Mouse (Mus musculus): ENCODE measurements around the gene Gm614. TPM values are rescaled to one million over a fixed set of nuclear protein-coding genes. Genes with fewer than 3 reads are reported as not detected.

Gene Gm614
- polyA plus RNA-seq (2014; fragmentation: Illumina TruSeq; extraction: RNeasy Lipid Tissue Mini Kit (QIAGEN cat#74804); ENCODE audit: low read depth, low replicate concordance) = not detected

GRCm38 (mm10) chrX:101263892-101264291 is at the start of gene Gm614:
TSS of gene Gm614 (minus strand) at chrX:101263992.

DNA sequence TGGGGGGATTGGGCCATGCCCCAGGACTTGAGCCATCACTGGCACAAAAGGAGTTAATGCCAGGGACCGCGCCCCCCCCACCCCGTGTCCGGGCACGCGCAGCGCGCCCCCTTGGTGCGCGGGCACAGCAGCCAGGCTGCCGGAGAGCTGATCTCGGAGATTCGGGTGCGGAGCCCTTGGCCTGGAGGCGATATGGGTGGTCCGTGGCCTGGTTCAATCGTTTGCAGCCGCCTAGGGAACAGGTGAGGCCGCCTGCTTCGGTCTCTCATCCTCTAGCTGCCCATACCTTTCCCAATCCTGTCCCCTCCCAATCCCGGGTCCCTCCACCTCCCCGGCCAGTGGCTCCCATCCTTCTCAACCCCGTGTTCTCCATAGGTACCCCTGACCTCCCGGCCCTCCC is 35.3 kb upstream of the Gm614 start, which contains the start of gene Nlgn3:
Gene Nlgn3 (plus strand): TSS at position 114 of the 400 bp plus-strand sequence.

DNA sequence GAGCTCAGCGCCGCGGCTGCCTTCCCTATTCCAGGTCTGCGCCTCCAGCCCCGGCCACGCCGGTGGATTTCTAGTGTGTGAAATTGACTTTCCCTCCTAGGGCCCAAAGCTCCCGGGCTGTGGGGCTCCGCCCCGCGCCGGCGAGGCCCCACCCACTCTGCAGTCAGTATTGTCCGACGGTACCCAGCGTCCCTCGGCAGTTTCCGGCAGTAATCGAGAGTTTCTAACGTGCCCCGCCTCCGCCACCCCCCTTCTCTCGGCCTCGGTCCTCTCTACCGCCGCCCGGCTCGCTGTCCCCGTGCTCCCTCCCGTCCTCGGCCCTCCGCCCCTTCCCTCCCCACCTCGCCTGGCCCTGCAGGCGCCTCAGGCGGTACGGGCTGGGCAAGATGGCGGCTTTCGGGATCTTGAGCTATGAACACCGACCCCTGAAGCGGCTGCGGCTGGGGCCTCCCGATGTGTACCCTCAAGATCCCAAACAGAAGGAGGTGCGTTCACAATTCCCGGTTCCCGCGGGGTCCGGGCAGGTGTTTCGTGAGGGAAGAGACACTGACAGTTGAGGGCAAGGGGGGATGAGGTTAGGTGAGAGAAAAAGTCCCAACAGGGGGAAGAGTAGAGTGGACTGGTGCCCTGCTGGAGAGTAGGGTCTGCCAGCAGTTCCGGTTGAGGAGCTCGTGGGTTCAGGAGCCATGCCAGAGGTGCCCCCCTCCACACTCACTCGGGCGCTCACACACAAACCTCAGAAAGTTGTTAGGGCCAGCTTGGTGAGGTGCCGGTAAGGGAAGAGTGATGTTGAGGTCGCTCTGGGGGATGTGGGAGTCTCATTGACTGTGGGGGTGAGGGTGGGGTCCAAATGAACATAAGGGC is 10.3 kb upstream of the Gm614 start, which contains the start of gene Med12:
Gene Med12 (plus strand): TSS at position 156 of the 864 bp plus-strand sequence.

GRCm38 (mm10) chrX:101268755-101269124 is 4.9 kb upstream of the Gm614 start, which contains the start of gene Gm20489:
TSS of gene Gm20489 (minus strand) at chrX:101269023.

GRCm38 (mm10) chrX:101268025-101268754 is 4.4 kb upstream of the Gm614 start, which contains the start of gene Il2rg:
TSS of gene Il2rg (minus strand) at chrX:101268255.

DNA sequence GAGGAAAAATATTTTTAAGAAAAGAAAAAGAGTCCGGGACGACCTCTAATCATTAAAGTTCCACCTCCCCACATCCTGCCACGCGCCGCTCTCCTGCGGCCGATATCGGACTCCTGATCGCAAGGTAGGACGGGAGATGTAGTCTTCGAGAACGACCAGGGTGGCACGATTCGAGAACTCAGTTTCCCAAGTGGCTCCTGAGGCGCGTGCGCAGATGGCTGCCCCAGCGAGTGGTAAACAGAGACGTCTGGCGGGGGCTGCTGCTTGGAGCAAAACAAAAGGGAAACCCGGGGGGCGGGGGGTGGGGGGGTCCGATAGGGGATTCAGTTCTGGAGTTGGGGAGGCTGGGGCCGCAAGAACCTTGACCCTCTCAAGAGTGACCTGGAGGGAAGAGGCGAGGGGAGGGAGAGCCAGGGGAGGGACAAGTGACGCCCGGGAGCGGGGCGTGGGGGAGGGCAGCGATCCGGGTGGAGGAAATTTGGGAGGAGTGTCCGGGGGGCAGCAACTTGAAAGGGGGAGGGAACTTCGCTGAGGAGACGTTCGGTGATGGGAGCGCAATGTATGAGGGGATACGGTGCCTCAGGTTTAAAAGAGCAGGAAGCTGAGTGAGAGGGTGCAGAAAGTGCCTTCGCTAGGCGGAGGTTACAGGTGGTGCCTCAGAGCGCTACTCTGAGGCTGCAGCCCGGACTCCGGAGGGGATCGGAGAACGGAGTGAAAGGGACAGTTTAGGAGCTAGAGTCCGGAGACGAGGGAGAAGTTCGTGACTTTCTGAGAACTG is 9.7 kb downstream of the Gm614 start, which contains the start of gene Foxo4:
Gene Foxo4 (plus strand): TSS at position 577 of the 778 bp plus-strand sequence.

GRCm38 (mm10) chrX:101221834-101222795 is 41.7 kb downstream of the Gm614 start, which contains the start of gene Snx12:
TSS of gene Snx12 (minus strand) at chrX:101222563.

Other genes starting within 250 kb of the Gm614 start
- not detected for gene Tex11, start 204.3 kb downstream of the Gm614 start, polyA plus RNA-seq (2014; fragmentation: Illumina TruSeq; extraction: RNeasy Lipid Tissue Mini Kit (QIAGEN cat#74804); ENCODE audit: low read depth, low replicate concordance)
- 0.41 TPM for gene Slc7a3, start 178.0 kb downstream of the Gm614 start, polyA plus RNA-seq (2014; fragmentation: Illumina TruSeq; extraction: RNeasy Lipid Tissue Mini Kit (QIAGEN cat#74804); ENCODE audit: low read depth, low replicate concordance)
- 27.7 TPM for gene Snx12, start 41.4 kb downstream of the Gm614 start, polyA plus RNA-seq (2014; fragmentation: Illumina TruSeq; extraction: RNeasy Lipid Tissue Mini Kit (QIAGEN cat#74804); ENCODE audit: low read depth, low replicate concordance)
- gene Foxo4, start 9.5 kb downstream of the Gm614 start, polyA plus RNA-seq (2014; fragmentation: Illumina TruSeq; extraction: RNeasy Lipid Tissue Mini Kit (QIAGEN cat#74804); ENCODE audit: low read depth, low replicate concordance) = 21.3 TPM
- 37.7 TPM for gene Il2rg, start 4.3 kb upstream of the Gm614 start, polyA plus RNA-seq (2014; fragmentation: Illumina TruSeq; extraction: RNeasy Lipid Tissue Mini Kit (QIAGEN cat#74804); ENCODE audit: low read depth, low replicate concordance)
- gene Gm20489, start 5.0 kb upstream of the Gm614 start, polyA plus RNA-seq (2014; fragmentation: Illumina TruSeq; extraction: RNeasy Lipid Tissue Mini Kit (QIAGEN cat#74804); ENCODE audit: low read depth, low replicate concordance) = 0.60 TPM
- gene Med12, start 10.0 kb upstream of the Gm614 start, polyA plus RNA-seq (2014; fragmentation: Illumina TruSeq; extraction: RNeasy Lipid Tissue Mini Kit (QIAGEN cat#74804); ENCODE audit: low read depth, low replicate concordance) = 6.8 TPM
- 0.54 TPM for gene Nlgn3, start 35.2 kb upstream of the Gm614 start, polyA plus RNA-seq (2014; fragmentation: Illumina TruSeq; extraction: RNeasy Lipid Tissue Mini Kit (QIAGEN cat#74804); ENCODE audit: low read depth, low replicate concordance)
- 4.7 TPM for gene Gjb1, start 112.4 kb upstream of the Gm614 start, polyA plus RNA-seq (2014; fragmentation: Illumina TruSeq; extraction: RNeasy Lipid Tissue Mini Kit (QIAGEN cat#74804); ENCODE audit: low read depth, low replicate concordance)
- 30.9 TPM for gene Zmym3, start 156.9 kb upstream of the Gm614 start, polyA plus RNA-seq (2014; fragmentation: Illumina TruSeq; extraction: RNeasy Lipid Tissue Mini Kit (QIAGEN cat#74804); ENCODE audit: low read depth, low replicate concordance)
- 337 TPM for gene Nono, start 165.3 kb upstream of the Gm614 start, polyA plus RNA-seq (2014; fragmentation: Illumina TruSeq; extraction: RNeasy Lipid Tissue Mini Kit (QIAGEN cat#74804); ENCODE audit: low read depth, low replicate concordance)
- 0.54 TPM for gene Itgb1bp2, start 185.1 kb upstream of the Gm614 start, polyA plus RNA-seq (2014; fragmentation: Illumina TruSeq; extraction: RNeasy Lipid Tissue Mini Kit (QIAGEN cat#74804); ENCODE audit: low read depth, low replicate concordance)

Measured in sigmoid colon, adult 10 weeks (tissue).